Mouse (Mus musculus) gastrocnemius, postnatal 10 days (tissue): ENCODE measurements at regions not wholly inside any gene's neighbourhood (a gene's known extent, or its start where the extent isn't known, plus 50 kb on each side); places are given as distances from the start of the nearest gene placed in this dataset.

Experiments
- microRNA-seq, 2 experiments: library from miRNA; unstranded; fragments of <30 nt; microRNA quantifications; one replicate each; pipeline ENCODE4 v1.2.0; 2021

Small RNAs in the stretch of these regions (microRNA-seq; reads per million reads assigned to microRNA genes)
- gene Gm23292: 0 reads per million in 2 experiments
